Mouse (Mus musculus): Measurements from ENCODE around the gene Otulinl. TPM values are rescaled to one million over a fixed set of nuclear protein-coding genes. Genes with fewer than 3 reads are reported as not detected.

The Otulinl gene
- polyA plus RNA-seq, 1 experiment, result 0.06 TPM

DNA sequence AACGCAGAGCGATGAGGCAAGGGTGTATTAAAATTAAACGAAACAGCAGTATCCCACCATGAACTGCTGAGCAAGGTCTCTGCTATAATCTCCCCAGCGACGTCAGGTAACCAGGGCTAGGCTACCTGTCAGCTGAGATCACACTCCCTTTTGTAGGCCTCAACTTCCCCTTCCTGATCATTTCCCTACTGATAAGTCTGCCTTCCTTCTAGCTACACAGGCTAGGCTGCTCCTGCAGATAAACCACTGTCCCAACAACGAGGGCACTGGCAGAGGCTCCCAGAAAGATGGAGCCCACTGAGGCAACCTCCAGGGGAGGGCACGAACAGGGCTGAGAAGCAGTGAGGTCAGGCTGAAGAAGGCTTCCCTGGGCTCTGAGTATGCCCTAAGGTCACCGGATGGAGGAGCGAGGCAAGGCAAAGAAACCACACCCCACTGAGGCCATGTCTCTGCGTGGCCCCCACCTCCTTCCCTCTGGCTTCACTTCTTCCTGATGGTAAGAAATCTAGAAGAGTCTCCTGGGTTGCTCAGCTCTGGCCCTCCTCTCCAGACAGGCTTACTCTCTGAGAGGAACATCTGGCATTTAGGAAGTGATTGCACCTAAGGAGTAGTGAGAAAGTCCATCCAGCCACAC, 9.7 kb downstream of the Otulinl start:
- TF ChIP-seq USF1 (IDR thresholded peaks at IDR 0.05; ENCODE audit: low read depth), result no peak
- TF ChIP-seq SRF (IDR thresholded peaks at IDR 0.05; ENCODE audit: control insufficient read depth, insufficient read length, low read depth), result no peak
- TF ChIP-seq MAX (IDR thresholded peaks at IDR 0.05; ENCODE audit: low read depth), result no peak
- no peak for TF ChIP-seq MYOG (IDR thresholded peaks at IDR 0.05; ENCODE audit: control insufficient read depth in 1 of 3, insufficient read depth in 1 of 3, insufficient read length in 2 of 3, low read depth in 2 of 3)
- no peak for TF ChIP-seq POLR2AphosphoS2 (IDR thresholded peaks at IDR 0.05; ENCODE audit: insufficient read length, low read depth)
- TF ChIP-seq TCF12 (IDR thresholded peaks at IDR 0.05; ENCODE audit: insufficient read depth, poor library complexity, severe bottlenecking), result no peak
- no peak for TF ChIP-seq TCF3 (IDR thresholded peaks at IDR 0.05; ENCODE audit: insufficient read length, low read depth)
- no peak for TF ChIP-seq MYOD1 (IDR thresholded peaks at IDR 0.05; ENCODE audit: control insufficient read depth in 1 of 3, insufficient read length in 2 of 3, low read depth in 2 of 3)
- no peak for TF ChIP-seq REST (IDR thresholded peaks at IDR 0.05; ENCODE audit: insufficient read depth, insufficient read length)
- TF ChIP-seq E2F4 (IDR thresholded peaks at IDR 0.05; ENCODE audit: insufficient read depth), result no peak
- TF ChIP-seq POLR2A (IDR thresholded peaks at IDR 0.05; ENCODE audit: insufficient read length, low read depth), result no peak
- TF ChIP-seq CEBPB (IDR thresholded peaks at IDR 0.05; ENCODE audit: insufficient read depth, poor library complexity, severe bottlenecking), result no peak

DNA sequence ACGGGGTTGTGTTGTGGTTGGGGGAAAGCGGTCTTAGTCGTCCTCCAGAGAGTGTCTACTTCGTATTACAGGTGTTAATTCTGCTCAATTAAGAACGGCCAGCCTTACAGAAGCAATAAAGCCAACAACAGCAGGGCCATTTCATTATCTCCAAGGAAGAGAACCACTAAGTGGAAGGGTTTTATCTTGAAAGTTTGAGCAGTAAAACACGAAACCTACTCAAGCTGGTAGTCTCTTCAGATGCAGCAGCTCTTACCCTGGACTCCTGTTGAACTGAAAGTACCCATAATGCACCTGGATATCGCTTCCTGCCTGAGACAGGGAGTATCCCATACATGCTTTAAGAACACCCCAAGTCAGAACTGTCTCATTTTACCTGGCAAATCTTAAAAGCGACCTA, 10.7 kb downstream of the Otulinl start:
- H3K27me3 ChIP-seq (ENCODE audit: control insufficient read depth, insufficient read depth, insufficient read length), result peaks cover 26% of the 10 kb centered on the region
- no peak overlapping the region for H3ac ChIP-seq (ENCODE audit: control insufficient read depth, insufficient read length)
- H3K79me2 ChIP-seq (ENCODE audit: control insufficient read depth, insufficient read depth), result no peaks in the 10 kb centered on the region
- H3K4me2 ChIP-seq (ENCODE audit: low read depth), result no peak overlapping the region
- no peak overlapping the region for H3K4me3 ChIP-seq
- TF ChIP-seq USF1 (IDR thresholded peaks at IDR 0.05; ENCODE audit: low read depth) (no peak), POLR2A (IDR thresholded peaks at IDR 0.05; ENCODE audit: insufficient read length, low read depth) (no peak), TCF12 (IDR thresholded peaks at IDR 0.05; ENCODE audit: insufficient read depth, poor library complexity, severe bottlenecking) (no peak), SRF (IDR thresholded peaks at IDR 0.05; ENCODE audit: control insufficient read depth, insufficient read length, low read depth) (no peak), MAX (IDR thresholded peaks at IDR 0.05; ENCODE audit: low read depth) (no peak), E2F4 (IDR thresholded peaks at IDR 0.05; ENCODE audit: insufficient read depth) (no peak), MYOG (IDR thresholded peaks at IDR 0.05; ENCODE audit: control insufficient read depth in 1 of 3, insufficient read depth in 1 of 3, insufficient read length in 2 of 3, low read depth in 2 of 3) (no peak), MYOD1 (IDR thresholded peaks at IDR 0.05; ENCODE audit: control insufficient read depth in 1 of 3, insufficient read length in 2 of 3, low read depth in 2 of 3) (no peak), TCF3 (IDR thresholded peaks at IDR 0.05; ENCODE audit: insufficient read length, low read depth) (no peak), POLR2AphosphoS2 (IDR thresholded peaks at IDR 0.05; ENCODE audit: insufficient read length, low read depth) (no peak), CEBPB (IDR thresholded peaks at IDR 0.05; ENCODE audit: insufficient read depth, poor library complexity, severe bottlenecking) (no peak), REST (IDR thresholded peaks at IDR 0.05; ENCODE audit: insufficient read depth, insufficient read length) (no peak)
- no peaks in the 10 kb centered on the region for H3K36me3 ChIP-seq (ENCODE audit: control insufficient read depth, insufficient read depth)

More for the DNA sequence above, 9.7 kb downstream of the Otulinl start:
- Histone ChIP-seq H3K36me3 (ENCODE audit: control insufficient read depth, insufficient read depth) (no peaks in the 10 kb centered on the region), H3K27me3 (ENCODE audit: control insufficient read depth, insufficient read depth, insufficient read length) (peaks cover 36% of the 10 kb centered on the region), H3K4me2 (ENCODE audit: low read depth) (no peak overlapping the region), H3K4me3 (no peak overlapping the region), H3ac (ENCODE audit: control insufficient read depth, insufficient read length) (no peak overlapping the region), H3K79me2 (ENCODE audit: control insufficient read depth, insufficient read depth) (no peaks in the 10 kb centered on the region)

DNA sequence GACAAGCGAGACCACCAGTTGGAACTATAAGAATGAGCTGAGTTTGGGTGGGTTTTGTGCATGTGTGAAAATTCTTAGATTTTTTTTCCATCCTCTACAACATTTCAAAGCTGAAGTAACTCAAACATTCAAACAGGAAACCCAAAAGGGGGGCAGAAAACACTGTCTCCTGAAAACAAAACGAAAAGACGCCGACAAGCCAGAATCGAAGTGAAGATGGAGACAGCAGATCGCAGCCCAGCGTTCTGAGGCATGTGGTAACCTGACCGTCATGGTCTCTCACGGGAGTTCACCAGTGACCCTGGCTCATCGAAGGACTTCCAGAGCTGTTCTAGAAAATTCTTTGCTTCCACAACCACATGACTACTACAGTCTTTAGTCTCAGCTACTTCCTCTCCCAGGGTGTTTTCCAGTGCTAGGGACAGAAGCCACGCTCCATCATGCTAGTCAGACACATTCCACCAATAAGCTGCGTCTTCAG, 11.4 kb downstream of the Otulinl start:
- peaks cover 24% of the 10 kb centered on the region for H3K27me3 ChIP-seq (ENCODE audit: control insufficient read depth, insufficient read depth, insufficient read length)
- H3ac ChIP-seq (ENCODE audit: control insufficient read depth, insufficient read length), result no peak overlapping the region
- H3K4me2 ChIP-seq (ENCODE audit: low read depth), result no peak overlapping the region
- no peaks in the 10 kb centered on the region for H3K36me3 ChIP-seq (ENCODE audit: control insufficient read depth, insufficient read depth)
- TF ChIP-seq POLR2A (IDR thresholded peaks at IDR 0.05; ENCODE audit: insufficient read length, low read depth) (no peak), POLR2AphosphoS2 (IDR thresholded peaks at IDR 0.05; ENCODE audit: insufficient read length, low read depth) (no peak), E2F4 (IDR thresholded peaks at IDR 0.05; ENCODE audit: insufficient read depth) (no peak), SRF (IDR thresholded peaks at IDR 0.05; ENCODE audit: control insufficient read depth, insufficient read length, low read depth) (no peak), TCF12 (IDR thresholded peaks at IDR 0.05; ENCODE audit: insufficient read depth, poor library complexity, severe bottlenecking) (no peak), MAX (IDR thresholded peaks at IDR 0.05; ENCODE audit: low read depth) (no peak), MYOD1 (IDR thresholded peaks at IDR 0.05; ENCODE audit: control insufficient read depth in 1 of 3, insufficient read length in 2 of 3, low read depth in 2 of 3) (no peak), CEBPB (IDR thresholded peaks at IDR 0.05; ENCODE audit: insufficient read depth, poor library complexity, severe bottlenecking) (no peak), MYOG (IDR thresholded peaks at IDR 0.05; ENCODE audit: control insufficient read depth in 1 of 3, insufficient read depth in 1 of 3, insufficient read length in 2 of 3, low read depth in 2 of 3) (no peak), TCF3 (IDR thresholded peaks at IDR 0.05; ENCODE audit: insufficient read length, low read depth) (no peak), REST (IDR thresholded peaks at IDR 0.05; ENCODE audit: insufficient read depth, insufficient read length) (no peak), USF1 (IDR thresholded peaks at IDR 0.05; ENCODE audit: low read depth) (no peak)
- no peaks in the 10 kb centered on the region for H3K79me2 ChIP-seq (ENCODE audit: control insufficient read depth, insufficient read depth)
- no peak overlapping the region for H3K4me3 ChIP-seq

DNA sequence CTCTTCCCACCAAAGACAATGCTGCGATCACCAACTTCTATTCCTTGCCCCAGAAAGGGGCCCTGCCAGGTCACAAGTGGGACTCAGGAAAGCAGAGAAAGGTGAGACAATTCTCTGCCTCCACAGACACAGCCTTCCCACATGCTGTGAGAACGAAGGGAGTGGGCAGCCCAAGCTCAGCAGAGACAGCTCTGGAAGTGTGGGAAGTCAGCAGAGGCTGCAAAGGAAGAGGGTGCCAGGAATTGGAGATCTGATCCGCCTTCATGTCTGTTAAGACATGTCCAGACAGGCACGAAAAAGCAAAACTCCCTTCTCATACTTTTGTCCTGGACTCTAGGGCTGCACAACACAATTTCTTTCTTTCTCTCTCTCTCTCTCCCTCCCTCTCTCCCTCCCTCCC, 12.1 kb downstream of the Otulinl start:
- no peaks in the 10 kb centered on the region for H3K79me2 ChIP-seq (ENCODE audit: control insufficient read depth, insufficient read depth)
- H3K4me2 ChIP-seq (ENCODE audit: low read depth), result no peak overlapping the region
- no peaks in the 10 kb centered on the region for H3K36me3 ChIP-seq (ENCODE audit: control insufficient read depth, insufficient read depth)
- H3K4me3 ChIP-seq, result no peak overlapping the region
- no peak for TF ChIP-seq MYOG (IDR thresholded peaks at IDR 0.05; ENCODE audit: control insufficient read depth in 1 of 3, insufficient read depth in 1 of 3, insufficient read length in 2 of 3, low read depth in 2 of 3)
- no peak for TF ChIP-seq POLR2AphosphoS2 (IDR thresholded peaks at IDR 0.05; ENCODE audit: insufficient read length, low read depth)
- TF ChIP-seq POLR2A (IDR thresholded peaks at IDR 0.05; ENCODE audit: insufficient read length, low read depth), result no peak
- no peak for TF ChIP-seq MAX (IDR thresholded peaks at IDR 0.05; ENCODE audit: low read depth)
- no peak for TF ChIP-seq E2F4 (IDR thresholded peaks at IDR 0.05; ENCODE audit: insufficient read depth)
- TF ChIP-seq CEBPB (IDR thresholded peaks at IDR 0.05; ENCODE audit: insufficient read depth, poor library complexity, severe bottlenecking), result no peak
- no peak for TF ChIP-seq SRF (IDR thresholded peaks at IDR 0.05; ENCODE audit: control insufficient read depth, insufficient read length, low read depth)
- no peak for TF ChIP-seq USF1 (IDR thresholded peaks at IDR 0.05; ENCODE audit: low read depth)
- no peak for TF ChIP-seq TCF12 (IDR thresholded peaks at IDR 0.05; ENCODE audit: insufficient read depth, poor library complexity, severe bottlenecking)
- TF ChIP-seq MYOD1 (IDR thresholded peaks at IDR 0.05; ENCODE audit: control insufficient read depth in 1 of 3, insufficient read length in 2 of 3, low read depth in 2 of 3), result no peak
- no peak for TF ChIP-seq TCF3 (IDR thresholded peaks at IDR 0.05; ENCODE audit: insufficient read length, low read depth)
- no peak for TF ChIP-seq REST (IDR thresholded peaks at IDR 0.05; ENCODE audit: insufficient read depth, insufficient read length)
- H3K27me3 ChIP-seq (ENCODE audit: control insufficient read depth, insufficient read depth, insufficient read length), result peaks cover 19% of the 10 kb centered on the region
- H3ac ChIP-seq (ENCODE audit: control insufficient read depth, insufficient read length), result no peak overlapping the region
